Comparison of ENCODE assay signal across 21 mouse cellular contexts in the genomic region with DNA sequence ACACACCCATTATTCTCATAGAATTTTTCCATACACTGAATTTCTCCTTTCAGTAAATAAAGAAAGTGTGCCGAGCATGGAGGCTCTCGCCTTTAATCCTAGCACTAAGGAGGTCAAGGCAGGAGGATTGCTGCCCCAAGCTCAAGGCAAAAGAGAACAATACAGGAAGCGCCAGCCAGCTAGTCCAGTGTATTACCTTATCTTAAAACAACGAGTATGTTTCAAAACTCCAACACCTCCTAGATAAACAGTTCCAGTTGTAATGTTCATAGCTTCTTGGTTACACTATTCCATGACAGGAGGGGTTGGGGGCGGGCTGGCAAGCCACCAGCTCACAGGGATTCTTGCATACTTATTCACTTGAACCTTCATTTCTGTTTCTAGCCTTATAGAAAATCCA.
DNase-seq lines count a peak whose midpoint lies in the region; ATAC-seq lines count a peak whose summit lies in the region.
"Had no signal": no experiment of that assay in that cellular context is flagged by ENCODE, and none has a peak within 500 bp of the region (broad histone marks: within the 10 kb centered on the region; RNA-seq: fewer than 3 reads in every experiment).

No protein-coding gene starts in this region.

- no peak overlapping the region; the same call in 1 of the 2 replicates for H3K4me3 ChIP-seq in heart, embryonic 12.5 days
- no peak overlapping the region for H3K4me3 ChIP-seq in intestine, embryonic 16.5 days (ENCODE audit: low read length)
- H3K4me3 ChIP-seq in liver, embryonic 16.5 days (ENCODE audit: low read depth, low read length) = peak overlapping the region; percentile 66
- H3K4me3 ChIP-seq: embryonic facial prominence, embryonic 15.5 days; forebrain, embryonic 13.5 days; limb, embryonic 10.5 days; midbrain, embryonic 13.5 days had no signal

- no peak overlapping the region for H3K9ac ChIP-seq in heart, embryonic 12.5 days
- H3K9ac ChIP-seq in intestine, embryonic 16.5 days (ENCODE audit: low read depth, low read length) = no peak overlapping the region
- H3K9ac ChIP-seq in liver, embryonic 16.5 days (ENCODE audit: low read depth, low read length) = peak overlapping the region; percentile 17
- H3K9ac ChIP-seq: embryonic facial prominence, embryonic 15.5 days; forebrain, embryonic 13.5 days; lung, embryonic 14.5 days; midbrain, embryonic 13.5 days had no signal

- H3K4me2 ChIP-seq in heart, embryonic 12.5 days = peak overlapping the region; percentile 8; the same call in 1 of the 2 replicates
- H3K4me2 ChIP-seq in intestine, embryonic 16.5 days (ENCODE audit: low read depth, low read length) = no peak overlapping the region
- peak overlapping the region; percentile 62 for H3K4me2 ChIP-seq in liver, embryonic 16.5 days (ENCODE audit: low read depth, low read length)
- H3K4me2 ChIP-seq: embryonic facial prominence, embryonic 15.5 days; forebrain, embryonic 13.5 days; lung, embryonic 14.5 days; midbrain, embryonic 13.5 days had no signal

- WGBS in heart, embryonic 12.5 days = 45% methylated on average over 5 of the region's 5 CpGs
- 52% methylated on average over 5 of the region's 5 CpGs for WGBS in intestine, embryonic 16.5 days
- 27% methylated on average over 5 of the region's 5 CpGs for WGBS in liver, embryonic 16.5 days (ENCODE audit: insufficient replicate concordance)

- H3K36me3 ChIP-seq in heart, embryonic 12.5 days = peaks cover 3% of the 10 kb centered on the region; the same call in 1 of the 2 replicates
- no peaks in the 10 kb centered on the region for H3K36me3 ChIP-seq in intestine, embryonic 16.5 days (ENCODE audit: control insufficient read depth, insufficient read depth, low read length)
- peaks cover 11% of the 10 kb centered on the region; the same call in 1 of the 2 replicates for H3K36me3 ChIP-seq in liver, embryonic 16.5 days (ENCODE audit: control insufficient read depth, insufficient read depth)
- H3K36me3 ChIP-seq: limb, embryonic 10.5 days; midbrain, embryonic 13.5 days had no signal

- no peak for DNase-seq in heart, postnatal 14 days
- DNase-seq in NIH3T3 (ENCODE audit: low read depth) (peak; percentile 65), MN1 (ENCODE audit: low spot score) (no peak)
- no peak for DNase-seq in testis, postnatal 10 days (ENCODE audit: low spot score)
- no peak for DNase-seq in spleen, postnatal 4 days (ENCODE audit: low spot score in 2 of 2)
- DNase-seq: B cell, adult 2 months; cerebellum, adult 9-10 months; embryo, embryonic 11 days; lung, embryonic 14.5 days; right cerebral cortex, adult 18-20 months; thymus, postnatal 25 days had no signal

- H3K27ac ChIP-seq in heart, embryonic 12.5 days (ENCODE audit: poor library complexity, severe bottlenecking) = peak overlapping the region; percentile 60; the same call in 1 of the 2 replicates
- peak overlapping the region; percentile 13; the same call in 1 of the 2 replicates for H3K27ac ChIP-seq in intestine, embryonic 16.5 days (ENCODE audit: low read length)
- peak overlapping the region; percentile 75 for H3K27ac ChIP-seq in liver, embryonic 16.5 days (ENCODE audit: low read length)
- H3K27ac ChIP-seq: embryonic facial prominence, embryonic 15.5 days; forebrain, embryonic 13.5 days; kidney, postnatal 0 days; limb, embryonic 10.5 days; macrophage; midbrain, embryonic 13.5 days had no signal

- H3K27me3 ChIP-seq in heart, embryonic 12.5 days (replicated peaks) = no peaks in the 10 kb centered on the region
- H3K27me3 ChIP-seq in intestine, embryonic 16.5 days (replicated peaks; ENCODE audit: control insufficient read depth, insufficient read depth, low read length) = no peaks in the 10 kb centered on the region
- no peaks in the 10 kb centered on the region for H3K27me3 ChIP-seq in liver, embryonic 16.5 days (ENCODE audit: control insufficient read depth, insufficient read depth, low read depth, low read length)
- H3K27me3 ChIP-seq: embryonic facial prominence, embryonic 15.5 days; forebrain, embryonic 13.5 days; midbrain, embryonic 13.5 days had no signal

- peaks cover 34% of the 10 kb centered on the region for H3K4me1 ChIP-seq in heart, embryonic 12.5 days (replicated peaks)
- H3K4me1 ChIP-seq in intestine, embryonic 16.5 days (ENCODE audit: control insufficient read depth, insufficient read depth, low read length) = peaks cover 18% of the 10 kb centered on the region
- peaks cover 40% of the 10 kb centered on the region for H3K4me1 ChIP-seq in liver, embryonic 16.5 days (ENCODE audit: control insufficient read depth, low read depth, low read length)
- H3K4me1 ChIP-seq: embryonic facial prominence, embryonic 15.5 days had no signal

- no peaks in the 10 kb centered on the region for H3K9me3 ChIP-seq in heart, embryonic 12.5 days (replicated peaks)
- H3K9me3 ChIP-seq in intestine, embryonic 16.5 days (ENCODE audit: control insufficient read depth, low read length) = no peaks in the 10 kb centered on the region
- no peaks in the 10 kb centered on the region for H3K9me3 ChIP-seq in liver, embryonic 16.5 days (replicated peaks; ENCODE audit: control insufficient read depth, low read length)
- H3K9me3 ChIP-seq: embryonic facial prominence, embryonic 15.5 days; forebrain, embryonic 13.5 days; limb, embryonic 10.5 days; midbrain, embryonic 13.5 days had no signal

- intact Hi-C loops in heart, postnatal 14 days (cut with DNase I) = no loop called here

- ATAC-seq in heart, embryonic 12.5 days (ENCODE audit: insufficient number of reproducible peaks, low FRiP score) = no peak
- ATAC-seq in intestine, embryonic 16.5 days = no peak
- no peak for ATAC-seq in liver, embryonic 16.5 days (ENCODE audit: low read depth)
- ATAC-seq: forebrain, embryonic 13.5 days; inflammation-experienced regulatory T-cells, adult 6 months; midbrain, embryonic 13.5 days had no signal

Comparison
In these comparisons a context has a peak if more than half of its experiments do, and no peak if none do; other contexts are left out.
1. H3K27ac ChIP-seq: peak in every context shown above with its lines; median percentile 75 in liver, embryonic 16.5 days; 60 in heart, embryonic 12.5 days; 13 in intestine, embryonic 16.5 days.